Mouse (Mus musculus) CD4-positive, CD25-positive, alpha-beta regulatory T cell, adult 2 months (primary cell): ENCODE measurements around the gene Fundc1.
"Not testable (repeated sequence)": the region's sequence is repeated elsewhere in the genome, so short reads cannot be mapped to it uniquely, and the experiment has no call there.

ENCODE experiments used
- DNase-seq: peaks from one replicate; pipeline ENCODE4 v3.0.0-alpha.2; 2012; ENCODE audit warnings: low read depth, low spot score

Fundc1 gene

DNA sequence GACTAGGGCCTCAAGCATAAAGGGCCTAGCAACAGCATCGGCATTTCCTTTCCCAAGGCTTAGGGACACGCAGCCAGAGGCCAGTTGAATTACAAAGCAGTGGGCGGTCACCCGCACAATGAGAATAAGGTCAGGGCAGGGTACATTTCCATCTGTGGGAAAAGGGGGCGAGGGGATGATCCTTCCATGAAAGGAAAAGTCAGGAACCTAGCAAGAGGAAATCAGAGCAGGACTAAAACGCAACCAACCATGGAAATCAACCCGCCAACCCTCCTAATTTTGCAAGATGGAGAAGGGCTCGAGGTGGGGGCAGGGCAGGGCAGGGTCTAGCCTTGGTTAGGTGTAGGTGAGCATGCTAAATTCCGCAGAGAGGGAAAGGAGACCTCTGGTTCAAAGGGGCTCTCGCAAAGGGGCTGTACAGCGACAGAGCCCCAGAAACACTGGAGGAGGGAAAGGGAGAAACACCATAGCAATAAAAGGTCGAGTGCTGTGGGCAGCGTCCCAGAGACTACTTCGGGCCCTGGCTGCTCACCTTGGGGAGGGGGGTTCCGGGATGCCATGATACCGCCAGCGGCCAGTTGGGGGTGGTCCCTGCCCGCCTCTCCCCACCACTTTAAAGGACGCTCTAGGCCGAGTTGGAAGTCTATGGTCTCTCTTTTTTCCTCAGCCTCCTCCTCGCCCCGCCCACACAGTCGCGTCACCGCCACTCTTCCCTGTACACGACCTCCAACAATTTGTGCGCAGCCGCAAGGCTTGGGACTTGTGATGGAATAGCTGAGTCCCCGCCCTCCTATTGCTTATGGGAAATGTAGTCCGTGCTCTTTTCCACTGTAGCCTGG, at the start of gene Fundc1:
Fundc1 (minus strand) TSS at position 705 of the 839 bp plus-strand sequence.
- DNase-seq, result peak; percentile 95

DNA sequence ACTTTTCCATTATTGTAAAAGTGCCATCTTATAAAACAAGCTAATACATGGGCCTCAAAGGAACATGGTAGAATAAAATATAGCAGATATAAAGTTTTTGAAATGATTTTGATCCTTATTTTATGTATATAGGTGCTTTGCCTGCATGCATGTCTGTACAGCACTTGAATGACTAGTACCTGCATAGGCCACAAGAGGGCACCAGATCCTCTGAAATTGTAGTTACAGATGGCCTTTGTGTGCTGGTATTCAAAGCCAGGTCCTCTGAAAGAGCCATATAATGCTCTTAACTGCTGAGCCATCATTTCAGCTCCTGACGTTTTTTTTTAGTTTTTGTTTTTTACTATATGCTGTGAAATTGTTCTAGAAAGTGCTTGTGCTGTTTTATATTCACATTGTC, 39.1 kb upstream of the Fundc1 start:
- DNase-seq, result peak; percentile 24

DNA sequence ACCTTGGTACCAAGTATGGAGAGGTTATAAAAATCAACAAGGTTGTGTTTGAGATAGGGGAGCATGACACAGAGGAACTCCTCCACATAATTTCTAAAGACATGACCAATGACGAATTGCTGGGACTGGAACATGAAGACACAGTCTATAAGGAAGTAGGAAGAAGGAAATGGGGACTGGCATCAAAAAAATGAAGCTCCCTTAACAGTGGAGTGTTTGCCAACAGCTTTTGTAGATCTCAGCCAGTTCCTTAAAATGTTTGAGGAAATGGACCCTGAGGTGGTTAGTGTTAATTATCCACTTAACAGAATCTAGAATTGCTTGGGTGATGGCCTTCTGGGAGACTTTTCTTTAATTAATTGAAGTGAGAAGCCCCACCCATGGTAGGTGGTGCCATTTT, 36.6 kb upstream of the Fundc1 start:
- no peak for DNase-seq

DNA sequence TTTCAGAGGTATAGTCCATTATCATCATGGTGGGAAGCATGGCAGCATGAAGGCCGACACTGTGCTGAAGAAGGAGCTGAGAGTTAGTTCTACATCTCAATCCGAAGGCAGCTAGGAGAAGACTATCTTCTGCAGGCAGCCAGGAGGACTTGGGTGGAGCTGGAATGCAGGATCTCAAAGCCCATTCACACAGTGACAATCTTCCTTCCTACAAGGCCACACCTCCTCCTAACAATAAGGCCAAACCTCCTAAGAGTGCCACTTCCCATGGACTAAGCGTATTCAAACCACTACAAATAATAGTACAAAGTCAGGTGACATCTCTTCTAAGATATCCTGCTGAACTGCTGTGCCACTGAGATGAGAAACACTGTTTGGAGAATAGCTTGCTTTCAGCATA, 35.5 kb upstream of the Fundc1 start:
- no peak for DNase-seq

DNA sequence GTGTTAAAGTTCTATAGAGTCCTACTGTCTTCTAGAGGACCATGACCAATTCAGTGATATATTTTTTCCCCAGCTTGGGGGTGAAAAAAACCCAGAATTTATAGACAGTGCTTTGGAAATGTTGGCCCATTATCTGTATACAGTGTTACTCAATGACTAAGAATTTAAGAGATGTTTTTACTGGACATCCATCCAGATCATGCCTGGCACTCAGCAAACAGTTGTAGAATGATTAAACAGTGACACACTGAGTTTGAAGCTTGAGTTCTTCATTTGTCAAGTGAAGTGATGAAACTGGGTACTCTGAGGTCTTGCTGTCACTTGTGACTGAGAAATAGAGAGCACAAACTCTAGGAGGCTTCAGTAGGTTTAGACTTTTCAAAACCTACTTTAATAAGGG, 21.2 kb upstream of the Fundc1 start:
- DNase-seq, result no peak

DNA sequence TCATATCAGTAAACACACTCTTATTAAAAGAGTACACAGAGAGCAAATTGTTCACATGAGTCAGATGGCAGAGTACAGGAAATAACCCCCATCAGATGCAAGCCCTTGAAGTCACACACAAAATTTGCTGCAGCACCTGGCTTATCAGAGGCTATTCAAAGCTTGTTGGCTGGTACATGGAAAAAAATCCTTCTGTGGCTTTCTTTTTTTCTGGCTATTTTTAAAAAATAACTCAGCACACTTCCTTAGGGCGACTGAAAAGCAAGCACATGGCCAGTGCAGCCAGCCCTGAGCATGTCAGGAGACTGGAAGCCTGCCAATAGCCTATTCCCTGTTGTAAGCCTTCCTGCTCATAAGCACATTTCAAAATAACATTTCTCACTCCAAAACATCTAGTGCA, 18.6 kb upstream of the Fundc1 start:
- DNase-seq, result peak; percentile 12

DNA sequence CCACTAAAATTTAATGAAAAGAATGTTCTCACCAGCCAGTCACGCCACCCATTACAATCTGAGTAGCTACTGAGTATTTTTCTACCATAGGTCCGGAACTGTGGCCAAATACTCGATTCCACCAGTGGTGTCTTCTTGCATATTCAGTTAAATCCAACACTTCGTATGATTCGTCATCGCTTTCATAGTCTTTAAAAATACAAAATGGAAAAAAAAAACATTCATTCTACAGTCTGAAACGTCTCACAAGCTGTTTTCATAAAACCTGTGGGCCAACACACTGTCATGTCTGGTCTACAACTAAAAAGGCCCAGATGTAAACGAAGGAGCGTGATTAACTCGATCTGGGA, 879 bp downstream of the Fundc1 start:
- DNase-seq, result no peak

DNA sequence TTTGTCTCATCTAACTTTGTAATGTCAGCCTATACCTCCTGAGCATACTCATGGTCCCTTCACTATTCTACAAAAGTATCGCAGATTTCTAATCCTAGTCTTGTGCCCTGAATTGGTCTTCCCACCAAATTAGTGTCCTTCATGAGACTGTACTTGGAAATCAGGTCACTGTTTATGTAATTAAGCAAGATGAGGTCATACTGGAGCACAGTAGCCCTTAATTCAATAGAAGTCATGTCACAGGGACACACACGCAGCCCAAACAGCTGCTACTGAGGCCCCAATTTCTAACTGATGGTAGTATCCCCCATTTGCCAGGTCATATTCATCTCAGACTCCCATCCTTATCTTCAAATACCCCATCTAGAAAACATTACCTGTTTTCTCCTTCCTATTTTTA, 3.5 kb downstream of the Fundc1 start:
- no peak for DNase-seq

DNA sequence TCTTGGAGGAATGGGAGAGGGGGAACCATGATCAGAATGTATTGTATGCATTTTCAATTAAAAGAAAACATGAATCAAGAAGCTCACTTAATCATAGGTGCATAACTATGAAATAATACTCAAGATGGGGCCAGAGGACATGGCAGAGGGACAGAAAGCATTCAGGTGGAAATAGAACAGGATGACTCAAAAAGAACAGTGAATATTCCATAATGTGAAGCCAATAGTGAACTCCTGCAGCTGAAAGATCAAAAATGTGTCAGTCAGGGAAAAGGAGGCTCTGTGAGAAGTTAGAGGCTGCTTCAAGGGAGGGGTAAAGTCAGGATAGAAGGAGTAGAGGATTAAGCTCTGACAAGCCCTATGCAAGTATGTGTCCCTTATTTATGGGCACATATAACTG, 6.4 kb downstream of the Fundc1 start:
- no peak for DNase-seq

DNA sequence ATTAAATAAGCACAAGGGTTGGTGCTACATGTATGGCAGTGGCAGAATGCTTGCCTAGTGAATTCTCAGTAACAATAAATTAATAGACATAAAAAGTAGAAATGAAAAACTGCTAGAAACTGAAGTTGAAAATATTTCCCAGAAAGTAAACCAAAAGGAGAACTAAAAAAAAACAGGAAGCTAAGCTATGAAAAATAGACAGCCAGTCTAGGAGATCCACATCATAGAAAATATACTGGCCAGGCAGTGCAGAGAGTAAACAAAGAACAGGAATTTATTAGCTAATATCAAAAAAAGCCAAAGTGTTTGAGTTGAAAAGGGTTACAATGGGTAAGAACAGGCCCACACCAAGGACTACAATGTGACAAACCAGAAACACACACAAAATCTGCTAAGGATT, 7.4 kb downstream of the Fundc1 start:
- DNase-seq, result no peak

DNA sequence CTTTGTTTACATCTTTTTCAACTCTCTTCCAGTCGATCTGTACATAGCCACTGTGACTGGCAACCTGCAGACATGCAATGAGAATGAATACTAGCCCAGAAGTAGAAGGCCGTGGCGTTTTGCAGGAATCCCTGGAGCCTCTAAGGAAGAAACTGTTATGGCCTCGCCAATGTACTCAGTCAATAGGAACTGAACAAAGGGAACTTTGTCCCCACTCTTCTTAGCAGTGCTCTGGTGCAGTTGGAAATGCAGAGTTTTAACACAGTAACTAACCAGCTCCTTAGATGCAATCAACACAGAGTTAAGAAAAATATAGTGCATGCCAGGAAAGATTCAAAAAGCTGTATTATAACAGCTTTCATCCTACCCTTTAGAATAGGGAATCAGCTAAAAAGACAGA, 13.4 kb downstream of the Fundc1 start:
- DNase-seq, result no peak

DNA sequence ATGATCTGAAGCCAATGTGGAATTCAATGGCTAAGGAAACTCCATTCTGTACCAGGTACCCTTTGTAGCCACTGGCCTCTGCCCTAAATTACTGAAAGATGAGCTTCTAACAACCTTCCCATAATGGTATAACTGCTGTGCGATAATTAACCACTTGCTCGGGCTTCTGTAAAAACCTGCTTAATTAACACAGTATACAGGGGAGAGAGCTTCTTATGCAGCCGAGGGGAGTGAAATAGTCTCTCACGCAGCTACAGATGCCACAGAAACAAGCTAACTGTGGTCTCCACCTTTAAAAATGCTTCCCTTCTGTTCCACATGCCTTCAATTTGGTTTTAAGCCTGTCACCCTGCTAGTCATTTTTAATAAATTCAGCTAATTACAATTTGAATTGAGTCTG, 17.6 kb downstream of the Fundc1 start:
- no peak for DNase-seq

DNA sequence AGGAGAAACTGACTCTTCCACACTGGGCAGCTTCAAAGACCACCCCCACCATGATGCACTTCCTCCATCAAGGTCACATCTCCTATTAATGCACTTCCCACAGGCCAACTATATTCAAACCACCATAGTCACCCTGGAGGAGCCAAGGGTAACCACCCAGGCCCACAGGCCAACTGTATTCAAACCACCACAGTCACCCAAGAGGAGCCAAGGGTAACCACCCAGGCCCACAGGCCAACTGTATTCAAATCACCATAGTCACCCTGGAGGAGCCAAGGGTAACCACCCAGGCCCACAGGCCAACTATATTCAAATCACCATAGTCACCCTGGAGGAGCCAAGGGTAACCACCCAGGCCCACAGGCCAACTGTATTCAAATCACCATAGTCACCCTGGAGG, 20.5 kb downstream of the Fundc1 start:
- DNase-seq, result not testable (repeated sequence)

DNA sequence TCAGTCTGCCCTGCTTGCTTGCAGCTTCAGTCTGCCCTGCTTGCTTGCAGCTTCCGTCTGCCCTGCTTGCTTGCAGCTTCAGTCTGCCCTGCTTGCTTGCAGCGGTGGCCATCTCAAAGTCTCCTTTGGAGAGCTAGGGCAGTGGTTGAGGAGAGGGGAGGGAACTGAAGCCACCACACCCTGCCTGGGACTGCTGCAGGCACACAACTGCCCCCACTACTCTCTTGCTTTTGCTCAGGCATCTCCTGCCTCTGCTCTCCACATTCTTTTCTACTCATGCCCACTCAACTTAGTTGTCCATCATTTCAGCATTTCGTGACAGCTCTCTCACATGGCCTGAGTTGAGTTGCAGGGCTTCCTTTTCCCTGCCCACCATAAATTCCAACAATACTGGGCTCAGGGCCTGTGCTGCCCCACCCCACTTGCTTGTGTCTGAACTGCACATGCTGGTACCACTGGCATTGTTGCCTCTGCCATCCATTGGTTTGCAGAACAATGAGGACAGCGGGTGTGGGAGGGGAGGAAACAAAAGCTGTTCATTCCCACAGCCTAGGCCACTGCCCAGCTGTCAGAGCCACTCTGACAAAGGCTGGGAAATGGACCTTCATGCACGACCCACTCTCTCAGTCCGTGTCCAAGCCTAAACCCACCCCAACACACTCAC, 24.9 kb downstream of the Fundc1 start:
- no peak for DNase-seq

DNA sequence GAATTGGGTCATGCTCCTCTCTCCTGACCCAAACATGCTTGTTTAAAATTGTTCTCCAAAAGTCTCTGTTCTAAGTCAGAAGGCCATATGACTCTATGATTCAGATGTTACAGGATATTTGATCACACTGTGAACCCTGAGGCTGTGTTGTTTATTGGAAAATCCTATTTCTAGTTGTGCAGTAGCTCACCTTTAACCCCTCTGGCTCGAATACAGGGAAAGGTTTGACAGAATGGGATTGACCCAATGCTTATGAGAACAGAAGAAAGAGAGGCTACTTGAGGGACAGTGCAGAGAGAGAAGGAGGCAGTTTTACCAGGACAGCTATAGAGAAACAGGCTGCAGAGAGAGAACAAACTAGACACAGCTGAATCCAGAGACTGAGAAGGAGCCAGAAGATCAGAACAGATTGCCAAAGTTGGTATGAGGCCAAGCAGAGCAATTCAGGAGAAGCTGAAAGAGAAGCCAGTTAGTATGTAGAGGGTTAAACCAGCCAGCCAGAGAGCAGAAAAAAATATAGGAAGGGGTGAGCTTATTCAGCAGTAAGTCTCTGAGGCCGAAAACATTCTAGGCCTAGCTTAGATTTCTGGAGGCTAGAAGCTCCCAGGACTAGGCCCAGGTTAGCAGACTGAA, 27.1 kb downstream of the Fundc1 start:
- no peak for DNase-seq

DNA sequence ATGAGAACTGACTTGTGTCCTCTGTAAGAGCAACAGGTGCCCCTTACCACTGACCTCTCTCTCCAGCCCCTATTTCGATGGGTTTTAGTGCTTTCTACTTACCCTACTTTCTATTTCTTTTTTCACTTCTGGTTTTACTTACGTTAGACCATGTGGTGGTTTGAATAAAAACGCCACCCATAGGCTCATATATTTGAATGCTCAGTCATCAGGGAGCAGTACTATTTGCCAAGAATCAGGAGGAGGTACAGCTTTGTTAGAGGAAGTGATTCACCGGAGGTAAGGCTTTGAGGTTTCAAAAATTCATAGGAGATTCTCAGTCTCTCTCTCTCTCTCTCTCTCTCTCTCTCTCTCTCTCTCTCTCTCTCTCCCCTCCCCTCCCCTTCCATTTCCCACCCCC, 34.4 kb downstream of the Fundc1 start:
- DNase-seq, result no peak

DNA sequence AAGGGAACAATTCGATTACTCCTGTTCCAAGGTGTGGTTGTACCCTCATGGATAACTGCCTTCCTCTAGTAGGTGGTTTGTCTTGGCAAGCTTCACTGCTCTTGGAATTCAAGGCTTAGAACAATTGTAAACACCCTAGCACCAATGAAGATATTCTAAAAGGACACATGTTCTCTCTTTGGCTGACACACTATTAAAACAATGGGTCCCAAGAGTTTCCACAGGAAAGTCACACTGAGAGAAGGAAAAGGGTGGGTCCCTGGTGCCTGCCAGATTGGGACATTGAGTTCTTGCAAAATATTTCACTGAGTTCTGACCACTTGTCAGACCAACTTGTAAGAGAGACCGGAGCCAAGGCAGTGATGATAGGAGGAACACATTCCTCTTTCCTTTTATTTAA, 45.1 kb downstream of the Fundc1 start:
- DNase-seq, result no peak

DNA sequence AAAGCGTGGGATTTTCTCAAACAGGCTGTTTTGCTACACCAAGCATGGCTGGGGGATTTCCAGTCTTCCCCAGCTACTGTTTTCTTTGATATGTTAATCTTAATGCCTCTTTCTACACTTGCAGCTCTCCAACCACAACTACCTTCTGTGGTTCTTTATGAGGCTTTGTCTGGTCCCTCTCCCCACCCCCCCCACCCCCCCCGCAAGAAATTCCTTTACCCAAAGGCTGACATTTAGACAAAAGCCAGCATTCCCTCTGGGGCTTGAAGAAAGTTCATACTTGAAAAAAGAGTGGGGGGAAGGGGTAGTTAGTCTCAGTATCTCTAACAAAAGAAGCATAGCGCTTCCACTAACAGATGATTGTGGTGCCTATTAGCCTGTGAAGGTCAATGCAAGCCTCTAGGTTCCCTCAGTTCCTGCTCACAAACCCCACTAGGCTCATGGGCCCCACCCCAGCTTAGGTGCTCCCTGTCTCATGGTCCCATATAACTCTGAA, 50.9 kb downstream of the Fundc1 start:
- peak; percentile 47 for DNase-seq

DNA sequence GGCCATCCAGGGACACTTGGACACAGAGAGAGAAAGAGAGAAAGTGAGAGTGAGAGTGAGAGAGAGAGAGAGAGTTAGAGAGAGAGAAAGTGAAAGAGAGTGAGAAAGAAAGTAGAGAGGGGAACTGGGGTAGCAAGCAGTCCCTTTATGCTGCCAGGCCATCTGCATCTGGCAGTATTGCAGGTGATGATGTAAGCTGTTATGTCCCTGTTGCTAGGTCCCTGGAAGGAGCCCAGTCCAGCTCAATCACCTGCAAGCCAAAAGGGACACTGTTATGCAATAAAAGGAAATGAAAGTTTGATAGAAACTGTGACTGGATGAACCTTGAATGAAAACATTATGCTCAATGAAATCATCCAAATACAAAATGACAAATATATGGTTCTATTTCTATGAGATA, 52.0 kb downstream of the Fundc1 start:
- DNase-seq, result peak; percentile 5

DNA sequence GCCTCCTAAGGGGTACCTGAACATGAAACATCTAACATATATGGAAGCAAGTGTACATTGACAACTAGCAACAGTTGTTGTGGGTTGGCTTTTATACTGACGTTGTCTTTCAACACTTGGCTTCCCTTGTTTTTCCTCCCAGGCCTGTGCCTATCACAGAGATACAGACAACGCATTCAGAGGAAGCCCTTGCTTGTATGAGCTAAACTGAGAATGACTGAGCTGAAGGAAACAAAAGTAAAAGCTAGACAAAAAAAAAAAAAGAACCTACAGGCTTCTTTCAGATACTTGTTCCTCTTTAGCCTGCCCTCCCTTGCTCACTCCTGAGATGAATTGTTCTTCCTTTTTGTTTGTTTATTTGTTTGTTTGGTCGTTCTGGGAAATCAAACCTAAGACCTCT, 58.1 kb downstream of the Fundc1 start:
- peak; percentile 22 for DNase-seq

DNA sequence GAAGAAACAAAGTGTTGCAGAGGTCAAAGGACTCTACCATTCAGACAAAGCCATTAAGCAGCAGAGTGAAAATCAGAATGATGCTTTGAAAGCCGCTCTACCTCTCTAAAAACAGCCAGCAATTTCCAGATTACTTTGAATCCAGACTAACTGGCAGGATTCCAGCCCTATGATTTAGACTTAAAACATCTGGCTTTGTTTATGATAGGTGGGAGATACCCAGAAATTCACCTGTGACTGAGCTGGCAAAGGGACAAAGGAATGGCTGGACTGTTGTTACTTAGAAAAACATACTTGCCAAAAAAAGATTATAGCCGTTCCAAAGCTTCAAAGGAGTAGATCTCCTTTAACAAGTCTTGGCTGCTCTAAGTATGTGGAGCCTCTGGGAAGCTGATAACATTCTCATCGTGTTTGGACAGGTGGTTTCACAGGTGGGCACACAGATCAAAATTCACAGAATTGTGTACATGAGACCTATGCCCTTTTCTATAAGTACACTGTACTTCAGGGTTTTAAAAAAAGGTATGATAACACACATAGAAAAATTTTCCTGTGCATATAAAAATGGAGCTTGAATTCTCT, 60.0 kb downstream of the Fundc1 start:
- DNase-seq, result no peak
